Mouse (Mus musculus) stomach, embryonic 14.5 days (tissue): ENCODE data around the gene Eps15. TPM values are rescaled to one million over a fixed set of nuclear protein-coding genes. Genes with fewer than 3 reads are reported as not detected.

Experiments used
- ATAC-seq: fragments of 200-750 bp; cut with Nextera tagmentation; 2 replicates; pipeline ENCODE4 v1.8.0; 2017; ENCODE audit warnings: low read depth, moderate TSS enrichment; ENCODE audit not compliant: insufficient number of reproducible peaks, insufficient read depth, low FRiP score
- H3K27ac ChIP-seq: fragments of 300-500 bp; sonication (generic); 2 replicates; pipeline ENCODE4 v1.5.1; 2014; ENCODE audit warnings: mild to moderate bottlenecking, low read length, moderate library complexity, mixed read lengths
- H3K27me3 ChIP-seq: fragments of 300-500 bp; sonication (generic); 2 replicates; pipeline ENCODE4 v1.6.1; 2014; ENCODE audit warnings: low read length, control low read depth, mixed read lengths; ENCODE audit not compliant: control insufficient read depth, insufficient read depth
- H3K36me3 ChIP-seq: fragments of 300-500 bp; sonication (generic); 2 replicates; pipeline ENCODE4 v1.6.1; 2014; ENCODE audit warnings: mild to moderate bottlenecking, control low read depth, low read length, moderate library complexity, mixed read lengths; ENCODE audit not compliant: control insufficient read depth, insufficient read depth
- H3K4me1 ChIP-seq: fragments of 300-500 bp; sonication (generic); 2 replicates; pipeline ENCODE4 v1.6.1; 2014; ENCODE audit warnings: low read length, control low read depth, mixed read lengths; ENCODE audit not compliant: control insufficient read depth, insufficient read depth
- H3K4me2 ChIP-seq: fragments of 300-500 bp; sonication (generic); replicated peaks from 2 replicates; pipeline ENCODE4 v1.6.1; 2014; ENCODE audit warnings: low read depth, low read length, control low read depth
- H3K4me3 ChIP-seq: fragments of 300-500 bp; sonication (generic); 2 replicates; pipeline ENCODE4 v1.5.1; 2014; ENCODE audit warnings: low read depth, low read length, control low read depth
- H3K9ac ChIP-seq: fragments of 300-500 bp; sonication (generic); replicated peaks from 2 replicates; pipeline ENCODE4 v1.6.1; 2014; ENCODE audit warnings: low read depth, mild to moderate bottlenecking, control low read depth, low read length, moderate library complexity, mixed read lengths
- H3K9me3 ChIP-seq: fragments of 300-500 bp; sonication (generic); 2 replicates; pipeline ENCODE4 v1.6.1; 2016; ENCODE audit warnings: low read depth, low read length, control low read depth; ENCODE audit not compliant: control insufficient read depth
- WGBS: fragments of 180-500 bp; shearing (Covaris S2); extraction: QIAGEN DNeasy Blood & Tissue Kit; methylation state at CpG from one replicate; pipeline ENCODE4 v1.1.7; 2014; 5-methylcytosine and 5-hydroxymethylcytosine counted together
- polyA plus RNA-seq: library from polyadenylated mRNA; unstranded; fragments of >200 nt; fragmentation: Nextera tagmentation; extraction: Ambion mirVana; gene quantifications from 2 replicates; pipeline ENCODE4 v1.2.1, GENCODE M21; 2014

Gene Eps15
- polyA plus RNA-seq, 1 experiment from 2014 or later = 50.4 TPM

DNA sequence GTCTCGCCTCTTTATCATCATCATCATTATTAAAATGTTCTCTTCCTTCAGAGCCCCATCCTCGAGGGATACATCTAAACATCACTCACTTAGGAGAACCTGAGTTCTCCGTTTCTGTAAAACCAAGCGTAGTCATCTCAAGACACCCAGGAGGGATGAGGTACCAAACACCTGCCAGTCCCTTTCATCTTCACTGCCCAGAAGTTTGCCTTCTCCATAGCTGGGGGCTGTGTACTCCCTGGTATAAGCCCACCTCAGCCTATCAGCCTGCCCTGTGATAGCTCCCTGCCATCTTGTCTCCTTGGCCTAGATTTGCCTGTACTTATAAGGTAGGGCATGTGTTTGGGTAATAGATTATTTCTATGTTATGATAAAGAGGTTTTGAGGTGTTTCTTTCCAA, 1.1 kb downstream of the Eps15 start:
- Histone ChIP-seq H3K27ac (no peak overlapping the region), H3K4me3 (peak overlapping the region; percentile 79), H3K4me1 (peaks cover 14% of the 10 kb centered on the region), H3K27me3 (no peaks in the 10 kb centered on the region), H3K36me3 (no peaks in the 10 kb centered on the region), H3K4me2 (peak overlapping the region; percentile 91), H3K9ac (peak overlapping the region; percentile 80; the same call in 1 of the 2 replicates), H3K9me3 (no peaks in the 10 kb centered on the region)
- ATAC-seq = no peak
- 6% methylated on average over 4 of the region's 4 CpGs for WGBS

DNA sequence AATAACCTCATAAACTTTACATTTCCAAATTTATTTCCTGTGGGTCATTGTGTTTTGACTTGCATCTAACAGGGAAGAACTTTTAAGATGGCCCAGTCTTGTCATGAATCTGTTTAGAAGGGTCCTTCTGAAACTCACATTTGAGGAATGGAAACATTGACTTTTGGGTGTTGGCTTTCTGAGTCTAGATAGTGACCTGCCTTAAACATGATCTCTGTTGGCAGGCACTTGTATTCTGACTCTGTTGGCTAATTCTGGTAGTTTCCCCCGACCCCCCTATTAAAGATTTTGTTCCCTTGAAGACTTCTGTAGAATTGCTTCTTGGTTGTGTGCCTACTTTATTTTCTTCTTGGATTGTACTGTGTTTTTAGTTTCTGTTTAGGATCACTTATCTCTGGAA, 1.9 kb downstream of the Eps15 start:
- no peak for ATAC-seq
- WGBS = 79% methylated on average over 1 of the region's 1 CpGs
- peak overlapping the region; percentile 91; the same call in 1 of the 2 replicates for H3K4me2 ChIP-seq
- no peak overlapping the region for H3K9ac ChIP-seq
- peaks cover 14% of the 10 kb centered on the region for H3K4me1 ChIP-seq
- H3K36me3 ChIP-seq = no peaks in the 10 kb centered on the region
- H3K27ac ChIP-seq = no peak overlapping the region
- H3K4me3 ChIP-seq = no peak overlapping the region
- H3K9me3 ChIP-seq = no peaks in the 10 kb centered on the region
- H3K27me3 ChIP-seq = no peaks in the 10 kb centered on the region

DNA sequence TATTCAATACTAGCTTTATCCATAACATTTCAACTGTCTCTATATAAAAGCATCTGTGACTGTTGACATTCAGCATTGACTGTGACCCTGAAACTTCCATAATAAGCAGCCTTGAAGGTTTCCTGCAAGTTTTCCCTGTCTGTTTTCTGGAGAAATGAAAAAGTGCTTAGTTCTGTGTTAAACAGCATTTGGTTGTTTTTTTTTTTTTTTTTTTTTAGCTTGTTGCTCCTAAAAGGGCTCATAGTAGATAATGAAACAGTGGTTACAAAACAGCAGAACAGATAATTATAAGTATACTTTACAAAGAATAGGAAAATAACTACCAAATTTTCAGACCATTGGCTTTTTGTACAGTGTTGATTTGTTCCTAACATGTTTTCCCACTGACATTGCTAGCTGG, 14.6 kb downstream of the Eps15 start:
- no peak overlapping the region for H3K4me3 ChIP-seq
- no peak overlapping the region for H3K27ac ChIP-seq
- H3K9ac ChIP-seq = no peak overlapping the region
- no peak overlapping the region for H3K4me2 ChIP-seq
- no peaks in the 10 kb centered on the region; the same call in 1 of the 2 replicates for H3K36me3 ChIP-seq
- H3K27me3 ChIP-seq = no peaks in the 10 kb centered on the region
- H3K9me3 ChIP-seq = no peaks in the 10 kb centered on the region
- no peaks in the 10 kb centered on the region for H3K4me1 ChIP-seq
- no peak for ATAC-seq

DNA sequence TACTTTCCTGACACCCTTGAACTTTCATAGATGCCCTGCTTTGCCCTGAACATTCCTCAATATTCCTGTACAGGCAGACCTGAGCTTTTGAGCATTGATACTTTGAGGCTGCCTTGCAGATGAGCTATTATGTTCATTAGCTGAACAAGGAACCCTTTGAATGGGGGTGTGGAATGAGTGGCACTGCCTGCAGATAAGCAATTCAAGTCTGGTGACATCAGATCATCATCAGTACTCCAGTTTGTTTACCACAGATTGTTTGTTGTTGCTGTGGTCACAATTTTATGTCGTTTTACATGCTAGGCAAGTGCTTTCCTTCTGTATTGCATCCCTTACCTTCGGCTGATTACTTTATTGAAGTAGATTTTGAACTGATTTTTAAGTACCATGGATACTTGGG, 16.4 kb downstream of the Eps15 start:
- no peak overlapping the region for H3K27ac ChIP-seq
- no peak overlapping the region for H3K4me3 ChIP-seq
- no peaks in the 10 kb centered on the region; the same call in 1 of the 2 replicates for H3K36me3 ChIP-seq
- no peak overlapping the region for H3K9ac ChIP-seq
- no peaks in the 10 kb centered on the region for H3K4me1 ChIP-seq
- H3K27me3 ChIP-seq = no peaks in the 10 kb centered on the region
- no peak overlapping the region for H3K4me2 ChIP-seq
- ATAC-seq = no peak
- 76% methylated on average over 2 of the region's 2 CpGs for WGBS
- H3K9me3 ChIP-seq = no peaks in the 10 kb centered on the region

DNA sequence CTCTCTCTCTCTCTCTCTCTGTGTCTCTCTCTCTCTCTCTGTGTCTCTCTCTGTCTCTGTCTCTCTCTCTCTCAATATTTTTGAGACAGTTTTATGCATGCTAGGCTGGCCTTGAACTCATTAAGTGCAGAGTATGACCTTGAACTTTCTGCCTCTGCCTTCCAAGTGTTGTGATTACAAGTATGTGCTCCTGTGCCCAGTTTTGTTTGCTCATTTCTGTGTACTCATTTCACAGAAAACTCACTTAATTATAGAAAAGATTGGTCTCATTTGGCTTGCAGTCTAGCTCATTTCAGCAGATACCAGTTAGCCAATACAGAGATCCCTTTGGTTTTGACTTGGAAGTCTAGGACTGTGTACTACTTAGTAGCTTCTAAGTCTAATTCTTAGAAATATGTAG, 19.1 kb downstream of the Eps15 start:
- Histone ChIP-seq H3K4me1 (no peaks in the 10 kb centered on the region), H3K36me3 (no peaks in the 10 kb centered on the region; the same call in 1 of the 2 replicates), H3K4me2 (no peak overlapping the region), H3K9ac (no peak overlapping the region), H3K27ac (no peak overlapping the region), H3K9me3 (no peaks in the 10 kb centered on the region), H3K27me3 (no peaks in the 10 kb centered on the region), H3K4me3 (no peak overlapping the region)
- ATAC-seq = no peak

DNA sequence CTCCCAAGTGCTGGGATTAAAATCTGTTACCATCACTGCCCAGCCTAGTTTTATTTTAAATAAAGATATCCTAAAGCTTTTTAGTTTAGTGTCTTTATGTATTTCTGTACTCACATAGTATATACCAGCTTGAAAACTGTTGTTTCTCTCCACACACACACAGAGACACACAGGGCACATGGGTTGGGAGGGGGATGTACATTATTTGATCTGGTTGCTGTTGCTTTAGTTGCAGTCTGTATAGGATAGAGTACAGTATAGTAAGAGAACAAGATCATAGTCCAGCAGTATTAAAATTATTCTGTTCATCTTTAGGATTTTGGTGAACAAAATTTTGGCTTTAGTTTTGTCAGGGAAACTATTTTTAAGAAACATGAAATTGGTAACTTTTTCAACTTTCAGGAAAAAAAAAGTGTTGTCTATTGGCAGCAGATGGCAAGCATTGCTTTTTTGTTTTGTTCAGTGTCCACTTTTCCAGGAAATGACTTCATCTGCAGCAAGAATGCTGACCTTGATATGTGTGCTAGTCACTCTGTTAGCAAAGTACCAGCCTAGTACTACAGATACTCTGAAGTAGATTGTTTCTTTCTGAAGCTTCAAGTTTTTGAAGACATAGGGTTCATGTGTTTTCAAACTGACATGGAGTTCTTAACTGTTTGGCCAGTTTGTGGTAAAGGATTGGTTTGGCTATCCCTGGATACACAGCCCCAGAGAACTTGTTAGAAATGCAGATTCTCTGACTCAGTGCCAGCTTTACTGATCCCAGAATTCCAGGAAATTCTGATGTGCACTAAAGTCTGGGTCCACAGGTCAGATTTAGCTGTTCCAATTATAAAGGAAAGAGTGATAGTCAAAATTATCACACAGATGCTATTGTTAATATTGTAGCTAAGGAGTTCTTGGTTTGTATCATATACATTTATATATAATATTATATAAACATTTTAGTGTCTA, 37.1 kb downstream of the Eps15 start:
- ATAC-seq = no peak

DNA sequence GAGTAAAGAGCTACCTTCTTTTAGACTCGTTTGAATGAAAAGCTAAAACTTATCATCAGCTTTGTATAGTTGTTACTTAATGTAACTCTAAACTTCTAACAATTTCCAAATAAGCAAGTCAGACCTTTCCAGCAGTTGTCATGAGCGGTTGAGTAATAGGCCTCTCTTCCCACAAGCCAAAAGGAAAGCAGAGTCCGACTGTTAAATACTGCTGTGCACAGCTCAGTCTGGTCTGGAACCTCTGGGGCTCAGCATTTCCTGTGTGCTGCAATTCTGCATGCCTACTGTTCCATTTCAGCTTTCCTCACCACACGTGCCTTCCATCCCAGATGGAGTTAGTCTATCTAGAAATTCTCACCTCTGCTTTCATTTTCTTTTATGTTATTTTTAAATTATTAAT, 56.7 kb downstream of the Eps15 start:
- H3K27ac ChIP-seq = no peak overlapping the region

More for the DNA sequence above, 37.1 kb downstream of the Eps15 start:
- H3K4me1 ChIP-seq = no peaks in the 10 kb centered on the region
- H3K4me2 ChIP-seq = no peak overlapping the region
- H3K9me3 ChIP-seq = no peaks in the 10 kb centered on the region
- peaks cover 11% of the 10 kb centered on the region; the same call in 1 of the 2 replicates for H3K36me3 ChIP-seq
- H3K9ac ChIP-seq = no peak overlapping the region
- no peak overlapping the region for H3K4me3 ChIP-seq
- no peak overlapping the region for H3K27ac ChIP-seq
- no peaks in the 10 kb centered on the region for H3K27me3 ChIP-seq

DNA sequence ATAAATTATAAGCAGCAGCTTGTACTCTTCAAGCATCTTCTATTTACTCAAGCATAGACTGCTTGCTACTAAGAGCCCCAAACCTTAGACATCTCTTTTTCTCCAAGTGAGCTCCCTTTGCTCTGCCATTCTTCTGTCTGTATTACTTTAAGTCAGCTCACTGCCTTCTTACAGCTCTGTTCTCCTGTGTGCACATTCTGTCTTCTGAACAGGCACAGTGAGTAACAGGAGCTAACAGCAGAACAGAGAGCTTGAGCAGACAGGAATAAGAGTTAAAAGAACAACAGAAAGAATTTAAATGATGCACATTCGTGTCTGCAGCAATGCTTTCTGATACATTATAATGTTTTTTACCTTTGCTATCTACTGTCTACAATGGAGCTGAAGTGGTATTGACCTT, 61.2 kb downstream of the Eps15 start:
- 65% methylated on average over 1 of the region's 1 CpGs for WGBS
- no peak overlapping the region for H3K27ac ChIP-seq
- no peaks in the 10 kb centered on the region for H3K36me3 ChIP-seq
- H3K27me3 ChIP-seq = no peaks in the 10 kb centered on the region
- H3K4me3 ChIP-seq = no peak overlapping the region
- no peak overlapping the region for H3K4me2 ChIP-seq
- no peak for ATAC-seq
- H3K9ac ChIP-seq = no peak overlapping the region
- H3K4me1 ChIP-seq = no peaks in the 10 kb centered on the region
- H3K9me3 ChIP-seq = no peaks in the 10 kb centered on the region

More for the DNA sequence above, 56.7 kb downstream of the Eps15 start:
- no peaks in the 10 kb centered on the region for H3K4me1 ChIP-seq
- no peaks in the 10 kb centered on the region for H3K9me3 ChIP-seq
- no peaks in the 10 kb centered on the region for H3K27me3 ChIP-seq
- no peak overlapping the region for H3K4me2 ChIP-seq
- H3K36me3 ChIP-seq = peaks cover 8% of the 10 kb centered on the region
- H3K9ac ChIP-seq = no peak overlapping the region
- no peak for ATAC-seq
- H3K4me3 ChIP-seq = no peak overlapping the region
- 66% methylated on average over 4 of the region's 4 CpGs for WGBS
